Mouse (Mus musculus): Measurements from ENCODE around the gene Hagh. TPM values are rescaled to one million over a fixed set of nuclear protein-coding genes. Genes with fewer than 3 reads are reported as not detected.

Gene Hagh
- polyA plus RNA-seq, 1 experiment from 2014 or later: 40.0 TPM

- H3K9me3 ChIP-seq: no peaks in the 10 kb centered on the region
- no peaks in the 10 kb centered on the region for H3K4me1 ChIP-seq
- no peak for ATAC-seq (ENCODE audit: low FRiP score, low read depth)
- no peak overlapping the region for H3K27ac ChIP-seq
- no peaks in the 10 kb centered on the region for H3K27me3 ChIP-seq (replicated peaks)
- no peak overlapping the region for H3K9ac ChIP-seq
- WGBS: 62% methylated on average over 6 of the region's 6 CpGs
- no peaks in the 10 kb centered on the region for H3K36me3 ChIP-seq
- H3K4me3 ChIP-seq: no peak overlapping the region
- H3K4me2 ChIP-seq (replicated peaks): no peak overlapping the region
These were observed 21.8 kb upstream of the Hagh start for GRCm38 (mm10) chr17:24818172-24818571.

- H3K9me3 ChIP-seq: no peaks in the 10 kb centered on the region
- H3K36me3 ChIP-seq: no peaks in the 10 kb centered on the region
- H3K4me1 ChIP-seq: no peaks in the 10 kb centered on the region
- ATAC-seq (ENCODE audit: low FRiP score, low read depth): no peak
- WGBS: 73% methylated on average over 2 of the region's 2 CpGs
- no peak overlapping the region for H3K4me3 ChIP-seq
- no peak overlapping the region for H3K4me2 ChIP-seq (replicated peaks)
- H3K27me3 ChIP-seq (replicated peaks): no peaks in the 10 kb centered on the region
- H3K27ac ChIP-seq: no peak overlapping the region
- H3K9ac ChIP-seq: no peak overlapping the region
These were observed 20.5 kb upstream of the Hagh start for GRCm38 (mm10) chr17:24819469-24819868.

GRCm38 (mm10) chr17:24821351-24822280 is 18.3 kb upstream of the Hagh start:
- H3K27me3 ChIP-seq (replicated peaks): no peaks in the 10 kb centered on the region
- no peak overlapping the region for H3K4me3 ChIP-seq
- H3K4me2 ChIP-seq (replicated peaks): no peak overlapping the region
- no peaks in the 10 kb centered on the region for H3K4me1 ChIP-seq
- 55% methylated on average over 3 of the region's 3 CpGs for WGBS
- H3K36me3 ChIP-seq: no peaks in the 10 kb centered on the region
- ATAC-seq (ENCODE audit: low FRiP score, low read depth): no peak
- no peaks in the 10 kb centered on the region for H3K9me3 ChIP-seq
- no peak overlapping the region for H3K27ac ChIP-seq
- no peak overlapping the region for H3K9ac ChIP-seq

- no peak overlapping the region for H3K9ac ChIP-seq
- ATAC-seq (ENCODE audit: low FRiP score, low read depth): no peak
- peaks cover 3% of the 10 kb centered on the region; the same call in 1 of the 2 replicates for H3K27me3 ChIP-seq (replicated peaks)
- H3K4me2 ChIP-seq (replicated peaks): no peak overlapping the region
- H3K4me3 ChIP-seq: no peak overlapping the region
- no peaks in the 10 kb centered on the region for H3K36me3 ChIP-seq
- no peak overlapping the region for H3K27ac ChIP-seq
- H3K9me3 ChIP-seq: no peaks in the 10 kb centered on the region
- 67% methylated on average over 5 of the region's 5 CpGs for WGBS
- no peaks in the 10 kb centered on the region for H3K4me1 ChIP-seq
These were observed 398 bp downstream of the Hagh start for GRCm38 (mm10) chr17:24840341-24840740.

GRCm38 (mm10) chr17:24841133-24841532 is 1.2 kb downstream of the Hagh start:
- no peaks in the 10 kb centered on the region for H3K4me1 ChIP-seq
- no peak overlapping the region for H3K9ac ChIP-seq
- no peak for ATAC-seq (ENCODE audit: low FRiP score, low read depth)
- no peaks in the 10 kb centered on the region for H3K36me3 ChIP-seq
- peaks cover 3% of the 10 kb centered on the region; the same call in 1 of the 2 replicates for H3K27me3 ChIP-seq (replicated peaks)
- no peaks in the 10 kb centered on the region for H3K9me3 ChIP-seq
- H3K27ac ChIP-seq: no peak overlapping the region
- no peak overlapping the region for H3K4me2 ChIP-seq (replicated peaks)
- 51% methylated on average over 4 of the region's 4 CpGs for WGBS
- no peak overlapping the region for H3K4me3 ChIP-seq

- H3K36me3 ChIP-seq: no peaks in the 10 kb centered on the region
- WGBS: 50% methylated on average over 2 of the region's 2 CpGs
- no peak for ATAC-seq (ENCODE audit: low FRiP score, low read depth)
- no peak overlapping the region for H3K27ac ChIP-seq
- H3K4me1 ChIP-seq: no peaks in the 10 kb centered on the region
- H3K4me3 ChIP-seq: no peak overlapping the region
- H3K27me3 ChIP-seq (replicated peaks): peaks cover 3% of the 10 kb centered on the region; the same call in 1 of the 2 replicates
- H3K9ac ChIP-seq: no peak overlapping the region
- no peak overlapping the region for H3K4me2 ChIP-seq (replicated peaks)
- H3K9me3 ChIP-seq: no peaks in the 10 kb centered on the region
These were observed 2.7 kb downstream of the Hagh start for GRCm38 (mm10) chr17:24842631-24843030.

GRCm38 (mm10) chr17:24844525-24844924 is 4.6 kb downstream of the Hagh start:
- H3K9ac ChIP-seq: no peak overlapping the region
- ATAC-seq (ENCODE audit: low FRiP score, low read depth): no peak
- 44% methylated on average over 9 of the region's 9 CpGs for WGBS
- no peak overlapping the region for H3K4me3 ChIP-seq
- no peak overlapping the region for H3K4me2 ChIP-seq (replicated peaks)
- H3K4me1 ChIP-seq: peaks cover 6% of the 10 kb centered on the region; the same call in 1 of the 2 replicates
- no peak overlapping the region for H3K27ac ChIP-seq
- H3K9me3 ChIP-seq: no peaks in the 10 kb centered on the region
- peaks cover 3% of the 10 kb centered on the region; the same call in 1 of the 2 replicates for H3K27me3 ChIP-seq (replicated peaks)
- H3K36me3 ChIP-seq: no peaks in the 10 kb centered on the region

GRCm38 (mm10) chr17:24847386-24847785 is 7.4 kb downstream of the Hagh start:
- H3K27ac ChIP-seq: no peak overlapping the region
- no peak for ATAC-seq (ENCODE audit: low FRiP score, low read depth)
- H3K27me3 ChIP-seq (replicated peaks): peaks cover 4% of the 10 kb centered on the region; the same call in 1 of the 2 replicates
- WGBS: 98% methylated on average over 1 of the region's 1 CpGs
- no peak overlapping the region for H3K9ac ChIP-seq
- H3K4me3 ChIP-seq: no peak overlapping the region
- no peaks in the 10 kb centered on the region for H3K9me3 ChIP-seq
- no peaks in the 10 kb centered on the region for H3K36me3 ChIP-seq
- peaks cover 17% of the 10 kb centered on the region; the same call in 1 of the 2 replicates for H3K4me1 ChIP-seq
- H3K4me2 ChIP-seq (replicated peaks): no peak overlapping the region

- ATAC-seq (ENCODE audit: low FRiP score, low read depth): no peak
- Histone ChIP-seq H3K4me3 (no peak overlapping the region), H3K9ac (no peak overlapping the region), H3K9me3 (no peaks in the 10 kb centered on the region), H3K27me3 (replicated peaks) (peaks cover 4% of the 10 kb centered on the region; the same call in 1 of the 2 replicates), H3K4me2 (replicated peaks) (peak overlapping the region; percentile 92), H3K27ac (no peak overlapping the region), H3K36me3 (peaks cover 5% of the 10 kb centered on the region), H3K4me1 (peaks cover 17% of the 10 kb centered on the region; the same call in 1 of the 2 replicates)
These were observed 8.7 kb downstream of the Hagh start for GRCm38 (mm10) chr17:24848600-24849031.

GRCm38 (mm10) chr17:24849733-24850064 is 9.8 kb downstream of the Hagh start:
- Histone ChIP-seq H3K9me3 (no peaks in the 10 kb centered on the region), H3K36me3 (peaks cover 7% of the 10 kb centered on the region), H3K27ac (no peak overlapping the region), H3K4me1 (peaks cover 17% of the 10 kb centered on the region; the same call in 1 of the 2 replicates), H3K27me3 (replicated peaks) (peaks cover 4% of the 10 kb centered on the region; the same call in 1 of the 2 replicates), H3K4me3 (peak overlapping the region; percentile 78), H3K9ac (peak overlapping the region; percentile 77), H3K4me2 (replicated peaks) (peak overlapping the region; percentile 92)
- ATAC-seq (ENCODE audit: low FRiP score, low read depth): peak; percentile 73
- WGBS: under 1% methylated on average over 21 of the region's 21 CpGs

GRCm38 (mm10) chr17:24850065-24850772 is 10.3 kb downstream of the Hagh start, which contains the start of gene Fahd1:
Gene Fahd1, minus strand, starts transcription at chr17:24850364.
- WGBS: under 1% methylated on average over 58 of the region's 58 CpGs
- Histone ChIP-seq H3K27me3 (replicated peaks) (peaks cover 4% of the 10 kb centered on the region; the same call in 1 of the 2 replicates), H3K4me1 (peaks cover 17% of the 10 kb centered on the region; the same call in 1 of the 2 replicates), H3K27ac (peak within 1 kb of the TSS; percentile 84), H3K36me3 (peaks cover 7% of the 10 kb centered on the region), H3K9me3 (no peaks in the 10 kb centered on the region), H3K9ac (peak within 1 kb of the TSS; percentile 77), H3K4me2 (replicated peaks) (peak within 1 kb of the TSS; percentile 92), H3K4me3 (peak within 1 kb of the TSS; percentile 78)
- ATAC-seq (ENCODE audit: low FRiP score, low read depth): peak; percentile 100

- 2% methylated on average over 20 of the region's 20 CpGs for WGBS
- Histone ChIP-seq H3K27me3 (replicated peaks) (peaks cover 4% of the 10 kb centered on the region; the same call in 1 of the 2 replicates), H3K4me2 (replicated peaks) (peak overlapping the region; percentile 92), H3K4me1 (peaks cover 17% of the 10 kb centered on the region; the same call in 1 of the 2 replicates), H3K9ac (peak overlapping the region; percentile 67), H3K27ac (no peak overlapping the region; the same call in 1 of the 2 replicates), H3K9me3 (no peaks in the 10 kb centered on the region), H3K4me3 (peak overlapping the region; percentile 78), H3K36me3 (peaks cover 7% of the 10 kb centered on the region)
- ATAC-seq (ENCODE audit: low FRiP score, low read depth): no peak; the same call in 1 of the 2 replicates
These were observed 10.8 kb downstream of the Hagh start for GRCm38 (mm10) chr17:24850773-24851127.

Data from neural tube, embryonic 12.5 days (tissue).